Mouse (Mus musculus): Measurements from ENCODE around the gene Ccl26. TPM values are rescaled to one million over a fixed set of nuclear protein-coding genes. Genes with fewer than 3 reads are reported as not detected.

Gene Ccl26
- total RNA-seq (2023) = not detected

DNA sequence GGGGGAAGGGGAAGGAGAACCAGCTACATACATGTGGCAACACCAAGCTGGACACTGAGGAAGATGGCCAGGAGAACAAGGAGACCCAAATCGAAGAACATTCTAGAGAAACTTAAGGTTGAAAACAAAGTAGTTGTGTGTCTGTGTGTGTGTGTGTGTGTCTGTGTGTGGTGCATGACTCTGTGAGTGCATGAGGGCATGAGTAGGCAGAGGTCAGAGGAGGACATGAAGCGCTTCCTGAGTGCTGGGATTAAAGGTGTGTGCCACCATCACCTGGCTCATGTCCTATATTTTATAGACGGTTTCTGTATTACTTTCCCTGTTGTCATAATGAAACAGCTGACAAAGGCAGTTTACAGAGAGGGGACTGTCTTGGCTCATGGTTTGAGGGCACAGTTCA lies at the start of gene Ccl26:
Gene Ccl26 (minus strand): TSS at position 101 of the 400 bp plus-strand sequence.

DNA sequence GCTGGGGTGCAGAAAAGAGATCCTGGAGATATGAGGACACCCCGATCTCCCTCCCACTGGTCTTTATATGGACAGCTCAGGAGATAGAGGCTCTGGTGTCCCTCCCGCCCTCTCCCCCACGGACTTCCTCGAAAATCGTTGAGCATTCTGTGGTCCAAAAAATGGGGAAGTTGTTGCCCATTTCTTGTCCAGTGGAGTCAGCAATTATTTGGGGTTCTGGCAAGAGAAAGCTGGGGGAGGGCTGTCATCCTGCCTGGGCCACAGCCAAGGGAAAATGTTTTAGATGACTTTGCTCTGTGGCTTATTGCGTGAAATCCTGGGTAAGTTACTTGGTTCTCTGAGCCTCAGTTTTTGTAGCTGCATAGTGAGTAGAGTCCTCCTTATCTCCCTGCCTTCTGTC lies 9.6 kb upstream of the Ccl26 start, which contains the start of gene Ccl24:
Gene Ccl24 (minus strand): TSS at position 44 of the 400 bp plus-strand sequence.

DNA sequence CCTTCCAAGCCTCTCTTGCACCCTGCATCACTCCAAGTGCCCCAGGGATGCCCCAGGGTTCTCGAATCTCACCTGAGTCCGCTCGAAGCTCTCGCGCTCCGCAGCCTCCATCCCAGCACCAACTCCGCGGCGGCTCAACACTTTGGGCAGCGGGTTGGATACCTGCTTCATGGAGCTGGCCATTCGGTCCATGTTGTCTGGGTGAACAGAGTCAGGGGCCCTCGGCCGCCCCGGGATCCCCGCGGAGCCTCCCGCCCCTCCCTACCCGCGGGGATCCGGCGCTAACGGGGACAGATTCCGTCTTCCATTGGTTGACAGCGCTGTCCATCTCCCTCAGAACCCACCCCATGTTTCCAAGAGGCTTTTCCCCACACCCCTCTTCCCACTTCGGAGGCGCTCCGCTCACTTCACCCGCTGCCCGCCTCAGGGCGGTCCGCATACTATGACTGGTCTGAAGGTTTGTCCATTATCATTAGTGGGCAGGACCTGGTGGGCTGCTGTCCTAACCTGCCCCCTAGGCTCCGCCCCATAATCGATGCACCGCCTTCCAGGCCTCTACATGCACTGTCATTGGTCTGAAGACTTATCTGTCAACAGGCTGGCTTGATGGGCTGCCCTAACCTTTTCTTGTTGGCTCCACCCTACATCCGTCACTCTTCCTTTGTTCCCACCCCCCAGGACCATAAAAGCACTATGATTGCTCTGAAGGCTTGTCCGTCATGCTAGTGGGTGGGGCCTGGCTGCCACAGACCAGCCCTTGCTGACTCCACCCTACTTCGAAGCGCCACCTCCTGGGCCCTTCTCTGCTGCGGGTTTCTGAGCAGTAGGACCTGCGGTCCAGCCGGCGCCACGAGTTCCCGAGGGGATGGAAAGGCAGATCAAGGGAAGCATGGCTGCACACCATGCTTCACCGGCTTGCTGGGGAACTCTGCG lies 18.2 kb downstream of the Ccl26 start, which contains the start of gene Hip1:
Gene Hip1 (minus strand): TSS at position 256 of the 933 bp plus-strand sequence.

Other genes with a start within 250 kb of the Ccl26 start
- not detected for gene Fkbp6, start 213.5 kb downstream of the Ccl26 start, total RNA-seq (2023)
- gene Trim50, start 210.3 kb downstream of the Ccl26 start, total RNA-seq (2023) = not detected
- gene Nsun5, start 193.6 kb downstream of the Ccl26 start, total RNA-seq (2023) = 32.0 TPM
- gene Pom121, start 169.0 kb downstream of the Ccl26 start, total RNA-seq (2023) = 48.5 TPM
- 3.6 TPM for gene Hip1, start 18.4 kb downstream of the Ccl26 start, total RNA-seq (2023)
- 0.44 TPM for gene Ccl24, start 9.5 kb upstream of the Ccl26 start, total RNA-seq (2023)
- gene Rhbdd2, start 69.0 kb upstream of the Ccl26 start, total RNA-seq (2023) = 33.1 TPM
- gene Por, start 106.5 kb upstream of the Ccl26 start, total RNA-seq (2023) = 69.1 TPM
- gene Tmem120a, start 180.9 kb upstream of the Ccl26 start, total RNA-seq (2023) = 12.9 TPM
- not detected for gene Styxl1, start 214.8 kb upstream of the Ccl26 start, total RNA-seq (2023)
- gene Mdh2, start 214.9 kb upstream of the Ccl26 start, total RNA-seq (2023) = 178 TPM
- not detected for gene Srrm3, start 243.3 kb upstream of the Ccl26 start, total RNA-seq (2023)

All from CD4-positive naive resting alpha-beta T cell, adult 57 days (primary cell).